Mouse (Mus musculus): ENCODE results near the gene Gabrr2.

Gabrr2 gene

GRCm38 (mm10) chr4:33062981-33063380 is at the start of gene Gabrr2:
Gene Gabrr2, plus strand, starts transcription at chr4:33062999.
- DNase-seq = no peak

GRCm38 (mm10) chr4:33018361-33018999 is 44.3 kb upstream of the Gabrr2 start:
- peak; percentile 89 for DNase-seq

- DNase-seq = peak; percentile 17
Observed at GRCm38 (mm10) chr4:33024420-33024819, 38.4 kb upstream of the Gabrr2 start.

GRCm38 (mm10) chr4:33029104-33029503 is 33.7 kb upstream of the Gabrr2 start:
- DNase-seq = no peak

GRCm38 (mm10) chr4:33030264-33031194 is 32.3 kb upstream of the Gabrr2 start:
- peak; percentile 19 for DNase-seq

GRCm38 (mm10) chr4:33031195-33031960 is 31.4 kb upstream of the Gabrr2 start, which contains the start of gene Ube2j1:
Gene Ube2j1, plus strand, starts transcription at chr4:33031416.
- peak; percentile 93 for DNase-seq

- DNase-seq = no peak
Observed at GRCm38 (mm10) chr4:33032045-33032444, 30.8 kb upstream of the Gabrr2 start.

- no peak for DNase-seq
Observed at GRCm38 (mm10) chr4:33033515-33033914, 29.3 kb upstream of the Gabrr2 start.

- no peak for DNase-seq
Observed at GRCm38 (mm10) chr4:33039826-33040225, 23.0 kb upstream of the Gabrr2 start.

GRCm38 (mm10) chr4:33049601-33050000 is 13.2 kb upstream of the Gabrr2 start:
- no peak for DNase-seq

- DNase-seq = no peak
Observed at GRCm38 (mm10) chr4:33052055-33052454, 10.7 kb upstream of the Gabrr2 start.

- DNase-seq = no peak
Observed at GRCm38 (mm10) chr4:33052650-33053049, 10.1 kb upstream of the Gabrr2 start.

- DNase-seq = no peak
Observed at GRCm38 (mm10) chr4:33054426-33054825, 8.4 kb upstream of the Gabrr2 start.

GRCm38 (mm10) chr4:33056317-33056716 is 6.5 kb upstream of the Gabrr2 start:
- DNase-seq = no peak

GRCm38 (mm10) chr4:33057890-33058687 is 4.7 kb upstream of the Gabrr2 start:
- peak; percentile 79 for DNase-seq

GRCm38 (mm10) chr4:33061158-33061557 is 1.6 kb upstream of the Gabrr2 start:
- no peak for DNase-seq

GRCm38 (mm10) chr4:33064986-33065385 is 2.2 kb downstream of the Gabrr2 start:
- DNase-seq = no peak

GRCm38 (mm10) chr4:33066223-33066960 is 3.6 kb downstream of the Gabrr2 start:
- no peak for DNase-seq

GRCm38 (mm10) chr4:33067331-33067730 is 4.5 kb downstream of the Gabrr2 start:
- no peak for DNase-seq

- no peak for DNase-seq
Observed at GRCm38 (mm10) chr4:33067826-33068225, 5.0 kb downstream of the Gabrr2 start.

GRCm38 (mm10) chr4:33068894-33069293 is 6.1 kb downstream of the Gabrr2 start:
- DNase-seq = no peak

- no peak for DNase-seq
Observed at GRCm38 (mm10) chr4:33070326-33070725, 7.5 kb downstream of the Gabrr2 start.
